Mouse (Mus musculus): ENCODE measurements around the gene Acap1.

Acap1 gene

DNA sequence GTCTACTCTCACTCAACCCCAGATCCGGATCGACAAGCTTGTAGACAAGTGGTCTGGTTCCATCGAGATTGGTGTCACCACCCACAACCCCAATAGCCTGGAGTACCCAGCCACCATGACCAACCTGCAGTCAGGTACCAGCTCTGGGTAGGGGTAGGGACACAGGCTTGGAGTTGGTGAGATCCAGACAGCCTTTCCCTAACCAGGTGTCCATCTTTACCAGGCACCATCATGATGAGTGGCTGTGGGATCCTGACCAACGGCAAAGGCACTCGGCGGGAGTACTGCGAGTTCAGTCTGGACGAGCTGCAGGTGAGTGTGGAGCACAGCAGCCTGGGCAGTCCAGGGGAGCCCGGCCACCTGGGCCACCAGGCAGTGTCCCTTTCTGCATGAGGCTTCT is 9.0 kb upstream of the Acap1 start:
- DNase-seq (ENCODE audit: low read depth, low spot score) = no peak

DNA sequence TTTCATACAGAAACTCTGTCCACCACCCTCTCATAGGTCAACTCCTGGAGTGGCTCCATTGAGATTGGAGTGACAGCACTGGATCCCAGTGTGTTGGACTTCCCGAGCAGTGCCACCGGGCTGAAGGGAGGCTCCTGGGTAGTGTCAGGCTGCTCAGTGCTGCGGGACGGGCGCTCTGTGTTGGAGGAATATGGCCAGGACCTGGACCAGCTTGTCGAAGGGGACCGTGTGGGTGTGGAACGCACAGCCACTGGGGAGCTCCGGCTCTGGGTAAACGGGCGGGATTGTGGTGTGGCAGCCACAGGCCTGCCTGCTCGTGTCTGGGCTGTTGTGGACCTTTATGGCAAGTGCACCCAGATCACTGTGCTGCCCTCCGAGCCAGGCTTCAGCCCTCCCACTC is 7.6 kb upstream of the Acap1 start:
- DNase-seq (ENCODE audit: low read depth, low spot score) = no peak

DNA sequence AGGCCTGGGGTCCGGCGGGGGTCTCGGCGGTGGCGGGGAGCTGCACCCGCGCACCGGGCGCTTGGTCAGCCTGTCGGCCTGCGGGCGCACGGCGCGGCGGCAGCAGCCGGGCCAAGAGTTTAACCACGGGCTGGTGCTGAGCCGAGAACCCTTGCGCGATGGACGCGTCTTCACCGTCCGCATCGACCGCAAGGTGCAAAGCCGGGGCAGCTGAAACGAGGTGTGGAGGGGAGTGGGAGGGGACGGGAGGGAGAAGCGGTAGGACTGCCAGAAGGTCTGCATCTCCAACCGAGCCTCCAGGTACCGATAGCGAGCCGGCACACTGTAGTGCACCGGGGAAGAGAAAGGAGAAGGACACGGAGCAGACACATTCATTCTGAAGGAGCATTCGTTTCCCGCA is 6.7 kb upstream of the Acap1 start:
- DNase-seq (ENCODE audit: low read depth, low spot score) = no peak

DNA sequence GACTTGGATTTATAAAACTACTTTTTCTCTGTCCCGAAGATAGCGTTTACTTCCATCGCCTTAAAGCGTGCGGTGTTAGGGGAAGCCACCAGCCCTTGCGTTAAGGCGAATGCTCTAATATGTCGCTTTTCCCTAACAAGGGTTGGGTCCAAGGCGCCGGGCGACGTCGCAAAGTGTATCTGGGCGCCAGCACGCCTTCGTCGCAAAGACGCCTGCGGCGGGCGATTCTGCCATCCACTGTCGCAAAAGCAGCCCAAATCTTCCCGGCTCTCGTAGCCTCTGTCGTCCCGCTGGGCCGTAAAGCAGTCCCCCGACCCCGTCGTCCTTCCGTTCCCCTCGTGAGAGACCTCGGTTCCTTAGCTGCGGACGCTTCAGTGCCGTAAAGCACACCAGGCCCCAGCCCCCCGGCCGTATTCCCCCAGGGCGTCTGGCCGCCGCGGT is 6.1 kb upstream of the Acap1 start:
- peak; percentile 91 for DNase-seq (ENCODE audit: low read depth, low spot score)

GRCm38 (mm10) chr11:69900471-69901405 is 5.4 kb upstream of the Acap1 start, which contains the start of the genes 2810408A11Rik and Neurl4:
Gene 2810408A11Rik, minus strand, starts transcription at chr11:69900987.
Gene Neurl4, plus strand, starts transcription at chr11:69901072.
- DNase-seq (ENCODE audit: low read depth, low spot score) = peak; percentile 79

GRCm38 (mm10) chr11:69899870-69900269 is 4.5 kb upstream of the Acap1 start:
- no peak for DNase-seq (ENCODE audit: low read depth, low spot score)

DNA sequence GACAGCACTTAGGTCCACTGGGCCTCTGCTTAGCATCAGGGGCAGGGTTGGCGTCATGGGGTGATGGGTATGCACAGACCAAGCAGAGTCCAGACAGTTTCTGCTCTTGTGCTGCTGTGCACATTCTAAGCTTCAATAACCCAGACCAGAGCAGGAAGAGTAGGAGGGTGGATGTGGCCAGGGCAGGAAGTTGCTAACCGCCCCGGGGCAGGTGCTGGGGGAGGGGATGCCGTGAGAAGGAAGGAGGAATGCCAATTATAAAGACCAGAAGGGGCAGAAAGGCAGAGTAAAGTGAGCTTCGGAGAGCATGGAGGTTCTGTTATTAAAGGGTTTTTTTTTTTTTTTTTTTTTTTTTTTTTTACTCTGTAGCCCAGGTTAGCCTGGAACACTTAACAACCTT is 668 bp downstream of the Acap1 start:
- no peak for DNase-seq (ENCODE audit: low read depth, low spot score)

- no peak for DNase-seq (ENCODE audit: low read depth, low spot score)
Measured at GRCm38 (mm10) chr11:69891482-69891881, 3.9 kb downstream of the Acap1 start.

DNA sequence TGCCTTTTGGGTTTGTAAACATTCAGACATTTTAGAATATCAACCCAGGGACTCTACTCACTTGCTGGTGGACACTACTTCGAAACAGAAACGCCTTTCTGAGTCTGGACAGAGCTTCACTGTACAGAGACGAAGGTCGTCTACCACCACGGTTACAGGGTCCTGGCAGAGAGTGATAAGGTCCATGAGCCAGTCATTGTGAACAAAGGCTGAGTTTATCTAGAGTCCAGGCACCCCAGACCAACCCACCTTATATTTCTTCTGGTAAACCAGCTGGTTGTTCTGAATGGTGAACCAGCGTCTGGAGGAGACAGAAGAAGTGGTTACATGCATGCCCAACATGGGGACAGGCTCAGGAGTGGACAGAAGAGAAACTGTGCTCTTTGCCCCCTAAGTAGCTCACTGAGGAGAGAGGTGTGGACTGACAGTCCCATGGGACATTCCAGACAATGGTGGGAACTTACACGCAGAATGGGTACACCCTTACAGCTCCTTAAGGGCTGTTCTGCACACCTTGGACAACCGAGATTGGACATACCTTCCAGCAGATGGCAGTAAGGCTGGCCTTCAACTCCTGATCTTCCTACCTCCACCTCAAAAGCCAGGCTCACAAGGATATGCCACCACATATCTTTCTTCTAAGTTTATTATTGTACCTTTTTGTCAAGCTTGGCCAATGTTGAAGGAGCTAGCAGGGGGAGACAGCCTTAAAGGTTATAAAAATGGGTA is 8.3 kb downstream of the Acap1 start:
- no peak for DNase-seq (ENCODE audit: low read depth, low spot score)

- DNase-seq (ENCODE audit: low read depth, low spot score) = no peak
Measured at GRCm38 (mm10) chr11:69884663-69885062, 10.7 kb downstream of the Acap1 start.

- no peak for DNase-seq (ENCODE audit: low read depth, low spot score)
Measured at GRCm38 (mm10) chr11:69884240-69884639, 11.1 kb downstream of the Acap1 start.

GRCm38 (mm10) chr11:69883527-69884151 is 11.7 kb downstream of the Acap1 start:
- DNase-seq (ENCODE audit: low read depth, low spot score) = no peak

- no peak for DNase-seq (ENCODE audit: low read depth, low spot score)
Measured at GRCm38 (mm10) chr11:69883066-69883465, 12.3 kb downstream of the Acap1 start.

GRCm38 (mm10) chr11:69881787-69882670 is 13.3 kb downstream of the Acap1 start:
- DNase-seq (ENCODE audit: low read depth, low spot score) = no peak

- peak; percentile 59 for DNase-seq (ENCODE audit: low read depth, low spot score)
Measured at GRCm38 (mm10) chr11:69880853-69881603, 14.3 kb downstream of the Acap1 start, which contains the start of gene Kctd11. Gene Kctd11, minus strand, starts transcription at chr11:69881406.

DNA sequence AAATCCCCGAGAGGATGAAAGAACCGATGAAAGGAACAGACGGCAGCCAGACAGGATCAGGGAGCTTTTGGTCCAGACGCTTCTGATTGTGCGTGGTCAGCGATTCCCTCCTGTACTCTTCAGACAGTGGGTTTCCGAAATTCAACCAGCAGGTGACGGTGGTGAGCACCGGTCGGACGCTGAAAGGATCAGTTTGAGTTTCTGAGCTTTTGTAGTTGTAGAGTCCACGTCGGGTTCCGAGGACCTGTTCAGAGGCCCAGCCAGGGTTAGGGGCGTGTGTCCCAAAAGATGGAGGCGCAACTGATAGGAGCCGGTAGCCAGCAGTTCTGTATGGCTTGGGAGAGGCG is 14.9 kb downstream of the Acap1 start:
- DNase-seq (ENCODE audit: low read depth, low spot score) = peak; percentile 53

DNA sequence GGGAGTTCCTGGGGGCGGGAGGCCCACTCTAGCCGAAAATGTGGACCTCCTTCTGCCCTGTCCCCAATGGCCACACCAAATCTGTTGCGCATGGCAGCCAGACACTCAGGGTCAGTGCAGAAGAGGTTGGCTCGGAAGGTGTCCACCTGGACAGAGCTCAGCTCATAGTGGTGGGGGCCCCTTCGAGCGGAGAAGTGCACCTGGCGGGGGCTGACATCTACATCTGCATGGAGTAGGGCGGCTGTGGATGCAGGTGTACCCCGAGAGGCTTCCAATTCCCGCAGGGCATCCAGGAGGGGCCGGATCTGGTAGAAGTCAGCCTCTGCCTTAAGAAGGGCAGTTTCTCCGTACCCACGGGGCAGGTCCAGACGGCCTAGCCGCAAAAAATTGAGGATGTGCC is 15.6 kb downstream of the Acap1 start:
- no peak for DNase-seq (ENCODE audit: low read depth, low spot score)

GRCm38 (mm10) chr11:69878952-69879351 is 16.4 kb downstream of the Acap1 start:
- no peak for DNase-seq (ENCODE audit: low read depth, low spot score)

- no peak for DNase-seq (ENCODE audit: low read depth, low spot score)
Measured at GRCm38 (mm10) chr11:69878399-69878798, 16.9 kb downstream of the Acap1 start.

DNA sequence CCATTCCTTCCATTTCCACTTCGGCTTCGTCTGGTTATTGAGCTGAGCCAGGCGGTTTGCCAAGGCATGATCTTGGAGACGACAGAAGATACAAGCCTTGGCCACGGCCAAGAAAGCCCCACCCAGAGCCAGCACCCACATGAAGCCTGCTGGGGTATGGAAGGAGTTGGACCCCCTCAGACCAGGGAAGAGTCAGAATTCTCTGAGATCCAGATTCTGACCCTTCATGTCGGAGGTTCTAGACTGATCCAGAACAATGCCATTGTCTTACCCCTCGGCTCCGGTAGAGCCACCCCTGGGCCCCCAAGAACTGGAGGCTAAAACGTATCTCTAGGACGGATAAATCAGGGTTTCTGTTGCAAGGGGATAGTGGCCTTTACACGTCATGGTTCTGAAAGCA is 17.5 kb downstream of the Acap1 start, which contains the start of gene Tmem95:
Gene Tmem95 (minus strand): TSS at position 141 of the 400 bp plus-strand sequence.
- DNase-seq (ENCODE audit: low read depth, low spot score) = no peak
